Mouse (Mus musculus) heart, postnatal 0 days (tissue): ENCODE data around the gene Pde11a.

Source experiments
- CTCF ChIP-seq: IDR thresholded peaks from 2 replicates; pipeline ENCODE4 v1.5.1; 2016; ENCODE audit warnings: antibody characterized with exemption, control low read depth, low read depth
- EP300 ChIP-seq: IDR thresholded peaks from 2 replicates; pipeline ENCODE4 v1.6.1; 2016; ENCODE audit warnings: antibody characterized with exemption, low read depth

- TF ChIP-seq CTCF (no peak), EP300 (no peak)
Observed at GRCm38 (mm10) chr2:76042210-76042609, 296.4 kb downstream of the Pde11a start.
